Mouse (Mus musculus) heart, embryonic 14.5 days (tissue): Measurements from ENCODE around the gene Cxcr5. TPM values are rescaled to one million over a fixed set of nuclear protein-coding genes. Genes with fewer than 3 reads are reported as not detected.
A peak's percentile ranks its signal among the peaks of the same experiment; 100 is the strongest.

Experiments
- ATAC-seq: fragments of 200-750 bp; cut with Nextera tagmentation; 2 replicates; pipeline ENCODE4 v1.8.0; 2017; ENCODE audit warnings: low read depth, moderate TSS enrichment; ENCODE audit not compliant: insufficient number of reproducible peaks, insufficient read depth, low FRiP score
- H3K27ac ChIP-seq, 2 experiments: fragments of 200-500 bp in 1 of 2; fragments of 300-500 bp in 1 of 2; sonication (generic) in 1 of 2; replicated peaks in 1 of 2; 2 replicates each; pipeline ENCODE4 v1.5.1; 2012 to 2014; ENCODE audit warnings: low read depth in 2 of 2, low read length in 2 of 2, control low read depth in 1 of 2, mild to moderate bottlenecking in 1 of 2, mixed read lengths in 1 of 2; ENCODE audit not compliant: control insufficient read depth in 1 of 2, insufficient read depth in 1 of 2
- H3K27me3 ChIP-seq: fragments of 300-500 bp; sonication (generic); 2 replicates; pipeline ENCODE4 v1.6.1; 2014; ENCODE audit warnings: mild to moderate bottlenecking, low read length, control low read depth; ENCODE audit not compliant: control insufficient read depth, insufficient read depth
- H3K36me3 ChIP-seq: fragments of 300-500 bp; sonication (generic); 2 replicates; pipeline ENCODE4 v1.6.1; 2014; ENCODE audit warnings: mild to moderate bottlenecking, control low read depth, low read length, mixed read lengths; ENCODE audit not compliant: control insufficient read depth, insufficient read depth
- H3K4me1 ChIP-seq, 2 experiments: fragments of 200-500 bp in 1 of 2; fragments of 300-500 bp in 1 of 2; sonication (generic) in 1 of 2; 2 replicates each; pipeline ENCODE4 v1.6.1; 2012 to 2014; ENCODE audit warnings: low read length in 2 of 2, control low read depth in 1 of 2, mixed read lengths in 1 of 2; ENCODE audit not compliant: control insufficient read depth in 2 of 2, insufficient read depth in 2 of 2
- H3K4me2 ChIP-seq: fragments of 300-500 bp; sonication (generic); 2 replicates; pipeline ENCODE4 v1.6.1; 2014; ENCODE audit warnings: mild to moderate bottlenecking, low read length
- H3K4me3 ChIP-seq, 2 experiments: fragments of 200-500 bp in 1 of 2; fragments of 300-500 bp in 1 of 2; sonication (generic) in 1 of 2; 2 replicates each; pipeline ENCODE4 v1.5.1; 2012 to 2014; ENCODE audit warnings: low read length in 2 of 2, mild to moderate bottlenecking in 2 of 2, control low read depth in 1 of 2, low read depth in 1 of 2, moderate library complexity in 1 of 2; ENCODE audit not compliant: control insufficient read depth in 1 of 2, insufficient read depth in 1 of 2
- H3K9ac ChIP-seq: fragments of 300-500 bp; sonication (generic); 2 replicates; pipeline ENCODE4 v1.6.1; 2014; ENCODE audit warnings: mild to moderate bottlenecking, low read length
- H3K9me3 ChIP-seq: fragments of 300-500 bp; sonication (generic); 2 replicates; pipeline ENCODE4 v1.6.1; 2016; ENCODE audit warnings: low read length, control low read depth; ENCODE audit not compliant: control insufficient read depth
- WGBS: fragments of 180-500 bp; shearing (Covaris S2); extraction: QIAGEN DNeasy Blood & Tissue Kit; methylation state at CpG from one replicate; pipeline ENCODE4 v1.1.7; 2014; 5-methylcytosine and 5-hydroxymethylcytosine counted together
- polyA plus RNA-seq: library from polyadenylated mRNA; unstranded; fragments of >200 nt; fragmentation: Nextera tagmentation; extraction: Ambion mirVana; gene quantifications from 2 replicates; pipeline ENCODE4 v1.2.1, GENCODE M21; 2014

Gene Cxcr5
- polyA plus RNA-seq, 1 experiment from 2014 or later: not detected

GRCm38 (mm10) chr9:44512717-44513003, 49.0 kb downstream of the Cxcr5 start:
- peaks cover 18% of the 10 kb centered on the region for H3K36me3 ChIP-seq
- H3K4me2 ChIP-seq: no peak overlapping the region
- H3K9ac ChIP-seq: no peak overlapping the region
- peaks cover 27 to 38% of the 10 kb centered on the region in 2 experiments for H3K4me1 ChIP-seq
- H3K27me3 ChIP-seq: no peaks in the 10 kb centered on the region
- no peak overlapping the region for H3K4me3 ChIP-seq
- no peak overlapping the region for H3K27ac ChIP-seq
- no peak for ATAC-seq
- no peaks in the 10 kb centered on the region for H3K9me3 ChIP-seq
- WGBS: 89% methylated on average over 3 of the region's 3 CpGs

DNA sequence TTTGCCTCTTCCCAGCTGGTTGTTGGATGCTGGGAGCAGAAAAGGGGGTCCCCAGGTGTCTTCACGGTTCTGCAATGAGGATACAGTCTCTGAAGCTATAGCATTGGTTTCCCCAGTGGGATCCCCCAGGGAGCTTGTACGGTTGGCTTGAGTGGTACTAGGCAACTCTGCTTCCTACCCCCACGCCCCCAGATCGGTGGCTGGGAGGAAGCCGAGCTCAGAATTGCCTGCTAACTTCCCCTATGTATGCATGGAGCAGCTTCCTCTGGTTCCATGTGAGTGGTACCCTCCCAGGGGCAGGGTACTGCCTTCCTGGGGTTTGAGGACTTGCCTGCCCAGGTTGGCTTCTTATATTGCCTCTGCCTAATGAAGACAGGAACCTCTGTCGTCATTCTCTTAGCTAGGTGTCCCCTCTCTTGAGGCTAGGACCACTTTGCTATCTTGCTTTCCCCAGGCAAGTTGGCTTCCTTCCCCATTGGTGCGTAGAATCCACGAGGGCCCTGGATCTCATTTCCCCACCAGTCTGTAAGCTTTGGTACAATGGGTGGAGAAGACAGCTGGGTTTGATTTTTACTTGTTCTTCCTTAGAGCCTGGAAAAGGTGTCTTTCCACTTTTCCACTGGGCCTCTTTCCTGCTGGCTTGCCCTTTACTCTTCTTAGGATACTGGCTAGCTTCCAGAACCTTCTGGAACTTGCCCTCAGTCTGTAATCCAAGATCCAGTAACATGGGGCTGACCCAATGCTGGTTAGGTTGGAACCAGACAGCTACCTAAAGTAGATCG, 49.6 kb downstream of the Cxcr5 start:
- Histone ChIP-seq H3K27ac (no peak overlapping the region), H3K4me2 (no peak overlapping the region), H3K4me3 (no peak overlapping the region), H3K9ac (no peak overlapping the region), H3K27me3 (no peaks in the 10 kb centered on the region), H3K4me1 (peaks cover 27 to 38% of the 10 kb centered on the region in 2 experiments), H3K36me3 (peaks cover 23% of the 10 kb centered on the region), H3K9me3 (no peaks in the 10 kb centered on the region)
- no peak for ATAC-seq
- 67% methylated on average over 9 of the region's 9 CpGs for WGBS

- H3K36me3 ChIP-seq: peaks cover 34% of the 10 kb centered on the region
- peak overlapping the region; percentile 12 for H3K9ac ChIP-seq
- peak overlapping the region; percentile 14 to 80 for H3K27ac ChIP-seq
- peak overlapping the region; percentile 68 for H3K4me2 ChIP-seq
- peak; percentile 17; the same call in 1 of the 2 replicates for ATAC-seq
- H3K27me3 ChIP-seq: no peaks in the 10 kb centered on the region
- no peaks in the 10 kb centered on the region for H3K9me3 ChIP-seq
- H3K4me3 ChIP-seq: no peak overlapping the region
- H3K4me1 ChIP-seq: peaks cover 27 to 38% of the 10 kb centered on the region in 2 experiments
- WGBS: 45% methylated on average over 5 of the region's 5 CpGs
These were observed 50.6 kb downstream of the Cxcr5 start for GRCm38 (mm10) chr9:44510872-44511601.

GRCm38 (mm10) chr9:44510355-44510871, 51.3 kb downstream of the Cxcr5 start:
- peak overlapping the region; percentile 66 for H3K9ac ChIP-seq
- no peak for ATAC-seq
- H3K27ac ChIP-seq: peak overlapping the region; percentile 77 to 80
- no peaks in the 10 kb centered on the region for H3K27me3 ChIP-seq
- peaks cover 27 to 38% of the 10 kb centered on the region in 2 experiments for H3K4me1 ChIP-seq
- peak overlapping the region in 1 of 2 experiments; percentile 35; a peak in 3 of 4 replicates for H3K4me3 ChIP-seq
- 35% methylated on average over 9 of the region's 9 CpGs for WGBS
- peaks cover 40% of the 10 kb centered on the region for H3K36me3 ChIP-seq
- H3K4me2 ChIP-seq: peak overlapping the region; percentile 68
- no peaks in the 10 kb centered on the region for H3K9me3 ChIP-seq

DNA sequence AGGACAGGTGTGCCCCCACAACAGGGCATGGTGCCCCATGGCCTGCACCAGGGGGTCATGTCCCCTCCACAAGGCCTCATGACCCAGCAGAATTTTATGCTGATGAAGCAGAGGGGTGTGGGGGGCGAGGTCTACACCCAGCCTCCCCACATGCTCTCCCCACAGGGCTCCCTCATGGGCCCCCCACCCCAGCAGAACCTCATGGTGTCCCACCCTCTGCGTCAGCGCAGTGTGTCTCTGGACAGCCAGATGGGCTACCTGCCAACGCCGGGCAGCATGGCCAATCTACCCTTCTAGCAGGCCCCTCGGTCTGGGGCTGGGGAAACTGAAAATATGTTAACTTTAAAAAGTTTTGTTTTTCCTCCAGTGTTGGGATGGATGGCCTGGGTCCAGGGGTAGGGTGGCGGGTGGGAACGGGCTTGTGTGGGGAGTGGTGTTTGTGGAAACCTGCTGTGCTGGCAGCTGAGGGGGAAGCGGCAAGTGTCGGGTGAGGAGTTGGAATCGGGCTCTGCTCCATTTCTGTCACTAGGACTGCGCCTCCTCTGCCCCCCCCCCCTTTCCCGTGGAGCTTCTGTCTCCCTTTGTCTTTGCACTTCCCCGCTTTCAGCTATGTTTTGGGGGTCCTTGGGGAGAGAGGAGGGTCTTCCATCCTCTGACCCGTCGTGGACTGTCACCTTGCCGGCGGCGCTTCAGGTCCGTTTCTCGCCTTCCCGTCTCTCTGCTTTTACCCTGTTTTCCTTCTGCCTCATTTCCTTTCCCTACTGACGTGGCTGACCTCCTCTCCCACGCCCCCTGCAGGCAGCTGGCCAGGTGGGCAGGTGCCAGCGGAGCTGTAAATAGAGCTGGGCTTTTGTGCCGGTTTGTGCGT, 52.0 kb downstream of the Cxcr5 start:
- WGBS: 5% methylated on average over 26 of the region's 27 CpGs
- Histone ChIP-seq H3K9ac (peak overlapping the region; percentile 66), H3K4me3 (peak overlapping the region; percentile 35 to 53), H3K9me3 (no peaks in the 10 kb centered on the region), H3K36me3 (peaks cover 47% of the 10 kb centered on the region), H3K4me1 (peaks cover 27 to 42% of the 10 kb centered on the region in 2 experiments), H3K27me3 (no peaks in the 10 kb centered on the region), H3K27ac (peak overlapping the region; percentile 77 to 80), H3K4me2 (peak overlapping the region; percentile 68)
- peak; percentile 32 for ATAC-seq

DNA sequence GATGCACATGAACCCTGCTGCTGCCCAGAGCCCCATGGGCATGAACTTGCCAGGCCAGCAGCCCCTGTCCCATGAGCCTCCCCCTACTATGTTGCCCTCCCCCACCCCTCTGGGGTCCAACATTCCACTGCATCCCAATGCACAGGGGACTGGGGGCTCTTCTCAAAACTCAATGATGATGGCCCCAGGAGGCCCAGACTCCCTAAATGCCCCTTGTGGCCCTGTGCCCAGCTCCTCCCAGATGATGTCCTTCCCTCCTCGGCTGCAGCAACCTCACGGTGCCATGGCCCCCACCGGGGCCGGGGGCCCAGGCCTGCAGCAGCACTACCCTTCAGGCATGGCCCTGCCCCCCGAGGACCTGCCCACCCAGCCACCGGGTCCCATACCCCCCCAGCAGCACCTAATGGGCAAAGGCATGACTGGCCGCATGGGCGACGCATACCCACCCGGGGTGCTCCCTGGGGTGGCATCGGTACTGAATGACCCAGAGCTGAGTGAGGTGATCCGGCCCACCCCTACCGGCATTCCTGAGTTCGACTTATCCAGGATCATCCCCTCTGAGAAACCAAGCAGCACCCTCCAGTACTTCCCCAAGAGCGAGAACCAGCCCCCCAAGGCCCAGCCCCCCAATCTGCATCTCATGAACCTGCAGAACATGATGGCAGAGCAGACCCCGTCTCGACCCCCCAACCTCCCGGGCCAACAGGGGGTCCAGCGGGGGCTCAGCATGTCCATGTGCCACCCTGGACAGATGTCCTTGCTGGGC, 52.8 kb downstream of the Cxcr5 start:
- Histone ChIP-seq H3K27me3 (no peaks in the 10 kb centered on the region), H3K36me3 (peaks cover 53% of the 10 kb centered on the region), H3K27ac (peak overlapping the region in 1 of 2 experiments; percentile 80; a peak in 2 of 4 replicates), H3K9ac (peak overlapping the region; percentile 66), H3K4me1 (peaks cover 27 to 42% of the 10 kb centered on the region in 2 experiments), H3K4me2 (peak overlapping the region; percentile 68), H3K9me3 (no peaks in the 10 kb centered on the region), H3K4me3 (peak overlapping the region in 1 of 2 experiments; percentile 35; a peak in 1 of 4 replicates)
- ATAC-seq: peak; percentile 3; the same call in 1 of the 2 replicates
- WGBS: 83% methylated on average over 19 of the region's 19 CpGs
